Mouse (Mus musculus) forebrain, embryonic 10.5 days (tissue): ENCODE measurements at regions not wholly inside any gene's neighbourhood (a gene's known extent, or its start where the extent isn't known, plus 50 kb on each side); places are given as distances from the start of the nearest gene placed in this dataset.

Source experiments
- DNase-seq: peaks from one replicate; pipeline ENCODE4 v3.0.0-alpha.2; 2017; ENCODE audit warnings: low spot score; ENCODE audit errors: extremely low spot score
- H3K27ac ChIP-seq: fragments of 300-500 bp; sonication (generic); 2 replicates; pipeline ENCODE4 v1.5.1; 2016; ENCODE audit warnings: mild to moderate bottlenecking
- H3K27me3 ChIP-seq: fragments of 300-500 bp; sonication (generic); 2 replicates; pipeline ENCODE4 v1.6.1; 2016; ENCODE audit warnings: mild to moderate bottlenecking; ENCODE audit not compliant: poor library complexity, severe bottlenecking
- H3K36me3 ChIP-seq: fragments of 300-500 bp; sonication (generic); replicated peaks from 2 replicates; pipeline ENCODE4 v1.6.1; 2016; ENCODE audit warnings: mild to moderate bottlenecking, moderate library complexity
- H3K4me1 ChIP-seq: fragments of 300-500 bp; sonication (generic); 2 replicates; pipeline ENCODE4 v1.6.1; 2016
- H3K4me3 ChIP-seq: fragments of 300-500 bp; sonication (generic); 2 replicates; pipeline ENCODE4 v1.5.1; 2016; ENCODE audit warnings: mild to moderate bottlenecking, moderate library complexity
- H3K9me3 ChIP-seq: fragments of 300-500 bp; sonication (generic); 2 replicates; pipeline ENCODE4 v1.6.1; 2016; ENCODE audit warnings: mild to moderate bottlenecking, moderate library complexity
- WGBS: fragments of 180-500 bp; shearing (Covaris S2); methylation state at CpG from one replicate; pipeline ENCODE4 v1.1.7; 2016; 5-methylcytosine and 5-hydroxymethylcytosine counted together

- Histone ChIP-seq H3K27me3 (no peaks in the 10 kb centered on the region), H3K36me3 (no peaks in the 10 kb centered on the region), H3K27ac (no peak overlapping the region), H3K9me3 (no peaks in the 10 kb centered on the region), H3K4me1 (peaks cover 2% of the 10 kb centered on the region; the same call in 1 of the 2 replicates), H3K4me3 (no peak overlapping the region)
- WGBS = 90% methylated on average over 4 of the region's 4 CpGs
- no peak for DNase-seq
Measured at GRCm38 (mm10) chr8:9072724-9073123, 382.4 kb upstream of the Arglu1 start.

- no peak for DNase-seq
- no peak overlapping the region for H3K27ac ChIP-seq
- H3K4me3 ChIP-seq = no peak overlapping the region
- H3K9me3 ChIP-seq = no peaks in the 10 kb centered on the region
- 85% methylated on average over 11 of the region's 11 CpGs for WGBS
- peaks cover 2% of the 10 kb centered on the region; the same call in 1 of the 2 replicates for H3K4me1 ChIP-seq
- no peaks in the 10 kb centered on the region for H3K27me3 ChIP-seq
- no peaks in the 10 kb centered on the region for H3K36me3 ChIP-seq
Measured at GRCm38 (mm10) chr8:9072286-9072685, 382.0 kb upstream of the Arglu1 start.

- DNase-seq = no peak
- Histone ChIP-seq H3K36me3 (no peaks in the 10 kb centered on the region), H3K4me1 (peaks cover 2% of the 10 kb centered on the region; the same call in 1 of the 2 replicates), H3K27me3 (no peaks in the 10 kb centered on the region), H3K4me3 (no peak overlapping the region), H3K27ac (no peak overlapping the region), H3K9me3 (no peaks in the 10 kb centered on the region)
- WGBS = 88% methylated on average over 6 of the region's 6 CpGs
Measured at GRCm38 (mm10) chr8:9070953-9071352, 380.6 kb upstream of the Arglu1 start.

GRCm38 (mm10) chr8:9069845-9070244 is 379.5 kb upstream of the Arglu1 start:
- no peak overlapping the region for H3K4me3 ChIP-seq
- H3K36me3 ChIP-seq = no peaks in the 10 kb centered on the region
- no peaks in the 10 kb centered on the region for H3K9me3 ChIP-seq
- no peak for DNase-seq
- H3K4me1 ChIP-seq = peaks cover 2% of the 10 kb centered on the region; the same call in 1 of the 2 replicates
- H3K27me3 ChIP-seq = no peaks in the 10 kb centered on the region
- WGBS = 79% methylated on average over 7 of the region's 7 CpGs
- H3K27ac ChIP-seq = no peak overlapping the region

- no peak for DNase-seq
- no peak overlapping the region for H3K27ac ChIP-seq
- no peaks in the 10 kb centered on the region for H3K9me3 ChIP-seq
- H3K27me3 ChIP-seq = no peaks in the 10 kb centered on the region
- H3K36me3 ChIP-seq = no peaks in the 10 kb centered on the region
- H3K4me1 ChIP-seq = peaks cover 2% of the 10 kb centered on the region; the same call in 1 of the 2 replicates
- 86% methylated on average over 1 of the region's 1 CpGs for WGBS
- H3K4me3 ChIP-seq = no peak overlapping the region
Measured at GRCm38 (mm10) chr8:9067731-9068130, 377.4 kb upstream of the Arglu1 start.

GRCm38 (mm10) chr8:9060166-9060565 is 369.8 kb upstream of the Arglu1 start:
- no peaks in the 10 kb centered on the region for H3K4me1 ChIP-seq
- H3K9me3 ChIP-seq = no peaks in the 10 kb centered on the region
- no peak overlapping the region for H3K27ac ChIP-seq
- 92% methylated on average over 6 of the region's 6 CpGs for WGBS
- no peaks in the 10 kb centered on the region for H3K36me3 ChIP-seq
- H3K27me3 ChIP-seq = no peaks in the 10 kb centered on the region
- no peak for DNase-seq
- no peak overlapping the region for H3K4me3 ChIP-seq

- Histone ChIP-seq H3K4me1 (no peaks in the 10 kb centered on the region), H3K4me3 (no peak overlapping the region), H3K27ac (no peak overlapping the region), H3K27me3 (no peaks in the 10 kb centered on the region), H3K9me3 (no peaks in the 10 kb centered on the region), H3K36me3 (no peaks in the 10 kb centered on the region)
- 88% methylated on average over 6 of the region's 6 CpGs for WGBS
- DNase-seq = no peak
Measured at GRCm38 (mm10) chr8:9055416-9055819, 365.1 kb upstream of the Arglu1 start.

GRCm38 (mm10) chr8:9054801-9055200 is 364.5 kb upstream of the Arglu1 start:
- Histone ChIP-seq H3K36me3 (no peaks in the 10 kb centered on the region), H3K4me3 (no peak overlapping the region), H3K4me1 (no peaks in the 10 kb centered on the region), H3K9me3 (no peaks in the 10 kb centered on the region), H3K27ac (no peak overlapping the region), H3K27me3 (no peaks in the 10 kb centered on the region)
- no peak for DNase-seq
- 83% methylated on average over 4 of the region's 4 CpGs for WGBS

GRCm38 (mm10) chr8:9051699-9052098 is 361.4 kb upstream of the Arglu1 start:
- 89% methylated on average over 10 of the region's 10 CpGs for WGBS

GRCm38 (mm10) chr8:9050740-9051475 is 360.6 kb upstream of the Arglu1 start:
- Histone ChIP-seq H3K4me3 (no peak overlapping the region), H3K9me3 (no peaks in the 10 kb centered on the region), H3K27me3 (no peaks in the 10 kb centered on the region), H3K36me3 (no peaks in the 10 kb centered on the region), H3K27ac (no peak overlapping the region), H3K4me1 (no peaks in the 10 kb centered on the region)
- 90% methylated on average over 11 of the region's 11 CpGs for WGBS
- no peak for DNase-seq

More at GRCm38 (mm10) chr8:9051699-9052098, 361.4 kb upstream of the Arglu1 start:
- H3K36me3 ChIP-seq = no peaks in the 10 kb centered on the region
- H3K27me3 ChIP-seq = no peaks in the 10 kb centered on the region
- no peak for DNase-seq
- no peak overlapping the region for H3K4me3 ChIP-seq
- H3K4me1 ChIP-seq = no peaks in the 10 kb centered on the region
- H3K27ac ChIP-seq = no peak overlapping the region
- H3K9me3 ChIP-seq = no peaks in the 10 kb centered on the region

- 84% methylated on average over 14 of the region's 14 CpGs for WGBS
- Histone ChIP-seq H3K4me1 (no peaks in the 10 kb centered on the region), H3K36me3 (no peaks in the 10 kb centered on the region), H3K9me3 (no peaks in the 10 kb centered on the region), H3K27me3 (no peaks in the 10 kb centered on the region), H3K27ac (no peak overlapping the region), H3K4me3 (no peak overlapping the region)
- no peak for DNase-seq
Measured at GRCm38 (mm10) chr8:9048116-9048515, 357.8 kb upstream of the Arglu1 start.

- 85% methylated on average over 10 of the region's 10 CpGs for whole genome bisulfite sequencing
- no peak for DNase-seq
Measured at GRCm38 (mm10) chr8:9042835-9043792, 352.8 kb upstream of the Arglu1 start.

GRCm38 (mm10) chr8:9029156-9029555 is 338.8 kb upstream of the Arglu1 start:
- WGBS = 89% methylated on average over 4 of the region's 4 CpGs
- no peak overlapping the region for H3K4me3 ChIP-seq
- H3K27ac ChIP-seq = no peak overlapping the region
- H3K4me1 ChIP-seq = peaks cover 29% of the 10 kb centered on the region
- no peaks in the 10 kb centered on the region for H3K36me3 ChIP-seq
- no peak for DNase-seq
- no peaks in the 10 kb centered on the region for H3K9me3 ChIP-seq
- H3K27me3 ChIP-seq = peaks cover 12% of the 10 kb centered on the region; the same call in 1 of the 2 replicates

More at GRCm38 (mm10) chr8:9042835-9043792, 352.8 kb upstream of the Arglu1 start:
- Histone ChIP-seq H3K27me3 (no peaks in the 10 kb centered on the region), H3K4me3 (no peak overlapping the region), H3K27ac (no peak overlapping the region), H3K9me3 (no peaks in the 10 kb centered on the region), H3K36me3 (no peaks in the 10 kb centered on the region), H3K4me1 (no peaks in the 10 kb centered on the region)
